Mouse (Mus musculus) right cerebral cortex, postnatal 36 days (tissue): ENCODE measurements at regions not wholly inside any gene's neighbourhood (a gene's known extent, or its start where the extent isn't known, plus 50 kb on each side); places are given as distances from the start of the nearest gene placed in this dataset.

Experiments used
- DNase-seq, 2 experiments: peaks; one replicate each; pipeline ENCODE4 v3.0.0; 2022; ENCODE audit warnings: low spot score in 2 of 2, mixed read lengths in 1 of 2

- DNase-seq, result peak in 1 of 2 experiments; percentile 34
Observed at GRCm38 (mm10) chr14:76868831-76869230, 167.7 kb upstream of the Ccdc122 start.

DNA sequence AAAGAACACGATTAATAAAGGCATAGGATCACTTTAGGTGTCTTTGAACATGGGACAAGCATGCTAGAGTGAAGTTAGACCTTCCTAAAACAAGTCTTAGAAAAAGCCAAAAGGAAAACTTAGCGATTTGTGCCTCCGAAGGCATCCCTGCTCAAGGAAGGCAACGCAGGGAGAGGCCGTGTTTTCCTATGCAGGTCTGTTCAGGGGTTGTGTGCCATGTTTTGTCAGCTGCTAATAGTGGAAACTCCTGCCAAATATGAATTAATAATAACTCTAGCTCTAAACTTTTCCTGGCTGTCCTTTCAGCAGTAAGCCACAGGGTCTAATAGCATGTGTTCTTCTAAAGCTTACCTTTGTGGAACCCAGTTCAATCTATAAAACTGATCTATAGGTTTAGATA lies 168.4 kb upstream of the Ccdc122 start:
- DNase-seq, result no peak

DNA sequence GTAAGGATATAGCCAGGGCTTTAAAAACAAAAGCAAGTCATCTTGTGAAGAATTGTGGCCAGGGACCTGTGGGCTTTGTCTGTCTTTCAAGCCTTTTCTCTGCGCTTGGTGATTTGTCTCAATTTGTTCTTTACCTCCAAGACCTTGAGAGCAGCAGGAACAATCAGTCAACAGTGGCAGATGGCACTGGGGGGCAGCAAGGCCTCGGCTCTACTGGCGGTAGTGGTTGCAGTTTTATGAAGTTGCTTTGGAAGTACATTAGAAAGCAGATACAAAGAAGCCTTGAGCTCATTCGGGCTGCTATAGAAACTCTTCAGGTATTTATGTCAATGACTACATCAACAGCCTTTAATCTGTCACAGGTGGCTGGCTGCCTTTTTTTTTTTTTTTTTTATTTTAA lies 171.9 kb upstream of the Ccdc122 start:
- DNase-seq, result no peak

DNA sequence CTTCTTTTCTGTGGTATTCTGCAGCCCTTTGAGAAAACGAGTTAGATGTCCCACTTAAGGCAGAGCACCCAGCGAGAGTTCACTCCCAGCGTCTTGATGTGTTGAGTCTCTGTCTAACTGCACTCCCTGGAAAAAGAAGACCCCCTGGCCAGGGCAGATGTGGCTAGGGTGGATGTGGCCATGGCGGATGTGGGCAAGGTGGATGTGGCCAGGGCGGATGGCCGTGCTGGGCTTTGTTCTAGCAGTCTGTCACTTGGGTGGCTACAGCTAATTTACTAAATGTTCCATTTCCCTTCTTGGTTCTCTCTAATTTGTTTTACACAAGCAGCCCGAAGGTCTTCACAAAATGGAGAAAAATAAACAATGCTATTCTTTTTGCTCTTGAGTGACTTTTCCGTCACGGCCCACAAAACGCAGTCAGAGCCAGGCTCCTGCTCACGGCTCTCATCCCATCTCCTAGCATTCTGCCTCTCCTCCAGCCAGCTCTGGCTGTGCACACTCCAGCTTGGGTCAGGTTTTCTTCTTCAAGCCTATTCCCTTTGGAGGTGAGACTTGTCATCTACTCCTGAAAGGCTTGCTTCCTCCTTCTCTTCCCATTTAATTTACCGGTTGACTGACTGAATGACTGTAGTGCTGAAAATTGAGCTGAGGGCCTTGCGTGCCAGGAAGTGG lies 173.4 kb upstream of the Ccdc122 start:
- no peak for DNase-seq

GRCm38 (mm10) chr14:76858396-76858795 lies 178.2 kb upstream of the Ccdc122 start:
- DNase-seq, result no peak

GRCm38 (mm10) chr14:76857196-76857773 lies 179.3 kb upstream of the Ccdc122 start:
- no peak for DNase-seq

GRCm38 (mm10) chr14:76856591-76856990 lies 180.0 kb upstream of the Ccdc122 start:
- DNase-seq, result no peak

GRCm38 (mm10) chr14:76854965-76855364 lies 181.6 kb upstream of the Ccdc122 start:
- no peak for DNase-seq

- DNase-seq, result no peak
Observed at GRCm38 (mm10) chr14:76851473-76852214, 184.9 kb upstream of the Ccdc122 start.

DNA sequence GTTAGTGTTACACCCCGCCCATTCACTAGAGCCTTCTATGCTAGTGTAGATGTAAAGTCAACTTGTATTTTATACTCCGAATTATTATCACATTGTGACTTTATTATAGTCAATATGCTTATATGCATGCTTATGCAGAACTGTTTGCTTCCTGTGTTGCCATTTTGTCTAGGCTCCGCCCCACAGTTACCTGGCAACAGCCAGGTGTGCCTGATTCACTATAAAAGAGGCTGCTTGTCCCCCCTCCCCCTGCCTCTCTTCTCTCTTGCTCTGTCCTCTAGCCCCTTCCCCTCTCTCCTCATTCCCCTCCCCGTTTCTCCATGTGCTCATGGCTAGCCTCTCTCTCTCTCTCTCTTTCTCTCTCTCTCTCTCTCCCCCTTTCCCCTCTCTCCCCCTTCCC lies 185.9 kb upstream of the Ccdc122 start:
- DNase-seq, result no peak

DNA sequence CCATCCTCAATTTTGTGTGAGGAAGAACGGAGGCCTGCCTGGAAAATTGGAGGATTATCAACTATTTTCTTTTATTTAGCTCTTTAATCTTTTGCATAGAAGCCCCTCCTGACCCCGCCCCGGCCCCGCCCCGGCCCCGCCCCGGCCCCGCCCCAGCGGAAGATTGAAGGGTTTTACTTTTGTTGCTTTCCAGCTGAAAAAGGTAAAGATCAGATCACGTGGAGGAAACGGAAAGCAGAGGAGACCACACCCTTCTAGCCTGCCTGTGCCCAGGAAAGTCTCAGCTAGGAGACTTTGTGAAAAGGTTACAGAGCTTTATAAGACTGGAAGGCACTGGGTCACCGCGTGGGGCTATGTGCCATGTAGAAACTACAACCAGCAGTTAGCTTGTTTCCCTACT lies 186.5 kb upstream of the Ccdc122 start:
- no peak for DNase-seq

GRCm38 (mm10) chr14:76849636-76850035 lies 186.9 kb upstream of the Ccdc122 start:
- no peak for DNase-seq

DNA sequence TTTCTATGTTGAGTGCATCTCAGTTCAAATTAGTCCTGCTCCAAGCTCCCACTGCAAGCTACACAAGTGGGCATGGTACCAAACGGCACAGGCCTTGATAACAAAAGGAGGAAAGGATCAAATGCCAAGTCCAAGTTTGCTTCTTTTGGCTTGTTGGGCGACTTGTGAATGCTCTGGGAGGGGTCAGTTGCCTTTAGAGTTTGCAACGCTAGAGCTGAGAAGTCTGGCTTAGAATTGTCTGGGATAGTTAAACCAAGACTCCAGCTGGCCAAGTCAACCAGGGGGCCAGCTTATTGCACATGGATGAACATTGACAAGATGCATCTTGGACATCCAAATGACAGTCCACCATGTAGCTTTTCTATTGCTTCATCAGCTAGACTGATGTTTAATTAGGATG lies 187.5 kb upstream of the Ccdc122 start:
- no peak for DNase-seq

- no peak for DNase-seq
Observed at GRCm38 (mm10) chr14:76845706-76846105, 190.9 kb upstream of the Ccdc122 start.

DNA sequence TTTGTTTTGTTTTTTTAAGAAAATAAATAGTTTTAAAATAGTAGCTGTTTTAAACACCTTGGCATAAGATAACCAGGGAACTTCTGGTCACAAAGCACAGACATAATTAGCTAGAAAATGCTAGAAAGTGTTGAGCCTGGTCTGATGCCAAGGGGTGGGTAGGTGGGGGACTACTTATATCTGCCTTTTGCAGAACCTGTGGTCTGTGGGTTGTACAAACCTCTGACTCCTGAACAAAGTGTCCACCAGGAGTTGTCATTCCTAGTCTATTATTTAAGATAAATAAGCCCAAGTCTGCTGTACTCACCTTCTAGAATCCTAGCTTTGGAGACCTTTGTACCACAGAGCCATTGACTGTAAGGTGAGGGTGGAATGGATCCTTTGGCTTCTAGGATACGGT lies 191.9 kb upstream of the Ccdc122 start:
- no peak for DNase-seq

- DNase-seq, result no peak
Observed at GRCm38 (mm10) chr14:76837583-76838220, 198.9 kb upstream of the Ccdc122 start.

- DNase-seq, result no peak
Observed at GRCm38 (mm10) chr14:76836926-76837516, 199.6 kb upstream of the Ccdc122 start.

DNA sequence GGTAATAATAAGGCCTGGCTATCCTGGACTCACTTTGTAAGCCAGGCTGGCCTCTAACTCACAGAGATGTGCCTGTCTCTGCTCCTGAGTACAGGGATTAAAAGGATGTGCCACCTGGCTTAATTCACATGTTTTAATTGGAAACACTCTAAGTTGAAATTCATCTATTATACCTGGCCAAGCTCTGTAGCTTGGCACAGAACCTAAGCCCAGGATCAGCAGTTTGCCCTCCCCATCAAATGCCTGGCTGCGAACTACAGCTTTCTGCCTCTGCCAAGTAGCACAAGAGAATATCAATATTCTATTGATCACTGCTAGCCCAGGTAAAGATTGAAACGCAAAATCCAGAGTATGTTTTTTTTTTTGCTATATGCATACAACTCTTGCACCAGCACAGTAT lies 200.3 kb upstream of the Ccdc122 start:
- DNase-seq, result no peak

- DNase-seq, result no peak
Observed at GRCm38 (mm10) chr14:76834084-76834483, 202.5 kb upstream of the Ccdc122 start.

DNA sequence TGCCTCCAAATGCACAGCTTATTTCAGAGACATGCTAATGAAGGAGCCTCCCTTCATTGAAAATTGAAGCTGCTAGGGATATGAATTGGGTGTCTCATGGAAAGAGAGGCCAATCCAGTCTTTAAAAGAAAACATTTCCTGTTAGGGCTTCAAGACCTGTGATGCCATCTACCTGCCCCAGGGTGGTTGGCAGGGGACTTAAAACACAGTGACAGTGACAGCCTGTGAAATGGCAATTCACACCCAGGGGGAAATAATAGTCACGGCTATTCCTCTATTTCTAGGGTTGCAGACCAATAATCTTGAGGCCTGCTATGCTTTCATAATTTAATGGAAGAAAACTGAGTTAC lies 207.4 kb upstream of the Ccdc122 start:
- DNase-seq, result no peak

DNA sequence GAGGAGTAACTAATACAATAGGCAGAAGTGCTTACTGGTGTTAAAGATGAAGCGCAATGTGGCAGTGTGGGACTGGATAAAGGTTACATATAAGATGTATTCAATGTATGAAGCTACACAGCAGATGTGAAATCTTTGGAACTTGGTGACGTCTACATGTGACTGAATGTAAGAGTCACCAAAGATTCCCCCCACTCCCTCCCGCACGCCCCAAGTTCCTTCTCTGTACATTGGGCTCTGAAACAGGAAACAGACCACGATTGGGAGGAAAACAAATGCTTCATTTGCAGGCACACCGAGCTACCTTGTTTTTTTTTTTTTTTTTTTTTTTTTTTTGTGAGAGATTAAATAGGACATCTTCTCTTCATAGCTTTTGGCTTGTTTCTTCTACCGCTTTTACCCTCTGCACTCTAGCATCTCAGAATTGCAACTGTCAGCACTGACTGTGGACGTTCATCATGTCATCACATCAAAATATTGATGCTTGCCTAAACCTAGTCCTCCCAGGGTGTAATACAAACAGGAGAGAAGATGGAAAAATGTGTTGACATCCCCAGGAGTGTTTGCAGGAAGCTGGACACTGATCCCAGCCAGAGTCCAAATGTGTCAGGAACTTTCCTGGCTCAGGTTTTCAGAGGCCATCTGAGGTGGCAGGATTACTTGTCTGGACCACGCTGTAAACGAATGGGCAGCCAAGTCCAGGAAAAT lies 208.0 kb upstream of the Ccdc122 start:
- no peak for DNase-seq

DNA sequence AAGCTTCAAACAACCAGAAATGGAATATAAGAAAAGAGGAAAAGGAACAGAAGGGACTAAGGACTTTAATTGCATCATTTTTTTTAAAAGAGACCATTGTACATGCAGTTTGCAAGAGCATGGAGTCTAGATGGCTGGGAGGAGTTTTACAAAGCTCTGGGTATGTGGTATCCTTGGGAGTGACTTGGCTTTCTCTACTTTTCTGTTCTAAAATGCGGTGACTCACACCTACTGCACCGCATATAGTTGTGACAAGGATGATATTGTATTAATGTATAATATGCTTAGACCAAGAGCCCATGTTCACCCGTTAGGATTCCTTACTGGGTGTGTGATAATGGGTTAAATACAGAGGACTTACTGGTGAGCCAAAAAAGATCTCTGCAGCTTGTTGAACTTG lies 212.5 kb upstream of the Ccdc122 start:
- DNase-seq, result no peak
